Mouse (Mus musculus): ENCODE results near the gene Per1. TPM values are rescaled to one million over a fixed set of nuclear protein-coding genes. Genes with fewer than 3 reads are reported as not detected.

The Per1 gene
- polyA plus RNA-seq, 1 experiment: 16.3 TPM

DNA sequence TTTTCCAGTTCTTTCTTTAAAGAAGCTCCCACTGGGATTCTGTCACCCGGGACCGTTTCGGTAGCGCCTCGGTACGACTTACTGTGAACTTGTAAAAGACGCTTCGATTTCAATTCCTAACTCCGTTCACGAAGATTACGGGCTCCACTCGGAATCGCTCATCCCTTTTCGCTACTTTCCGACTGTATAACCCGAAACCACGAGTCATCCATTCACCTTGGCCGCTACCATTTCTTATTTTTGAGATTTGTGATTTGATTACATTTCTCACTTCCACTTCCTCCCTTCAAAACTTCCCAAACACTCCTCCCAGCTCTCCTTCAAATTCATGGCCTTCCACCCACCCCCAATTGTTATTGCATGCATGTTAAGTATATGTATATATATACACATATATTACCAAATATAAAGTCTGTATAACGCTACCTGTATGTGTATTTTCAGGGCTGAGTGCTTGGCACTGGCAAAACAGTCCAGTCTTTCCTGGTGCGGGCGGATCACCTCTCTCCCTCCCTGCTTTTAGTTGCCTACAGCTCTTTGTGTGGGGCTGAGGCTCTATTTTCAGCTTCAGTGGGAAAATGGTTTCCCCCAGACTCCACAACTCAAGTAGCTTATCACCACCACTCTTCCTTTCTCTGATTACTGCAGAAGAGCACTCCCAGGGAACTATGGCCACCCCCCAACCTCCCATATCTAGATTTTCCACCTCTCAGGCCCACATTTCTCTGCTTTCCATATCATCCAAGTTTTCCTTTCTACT lies 16.2 kb downstream of the Per1 start:
- peak; percentile 38 for DNase-seq (ENCODE audit: low read depth)
- TF ChIP-seq POLR2A (IDR thresholded peaks at IDR 0.05; ENCODE audit: borderline replicate concordance, extremely low read depth, insufficient read depth, insufficient read length, poor library complexity, severe bottlenecking) (no peak), CTCF (IDR thresholded peaks at IDR 0.05; ENCODE audit: borderline replicate concordance, extremely low read depth, insufficient read depth, insufficient read length) (no peak)

DNA sequence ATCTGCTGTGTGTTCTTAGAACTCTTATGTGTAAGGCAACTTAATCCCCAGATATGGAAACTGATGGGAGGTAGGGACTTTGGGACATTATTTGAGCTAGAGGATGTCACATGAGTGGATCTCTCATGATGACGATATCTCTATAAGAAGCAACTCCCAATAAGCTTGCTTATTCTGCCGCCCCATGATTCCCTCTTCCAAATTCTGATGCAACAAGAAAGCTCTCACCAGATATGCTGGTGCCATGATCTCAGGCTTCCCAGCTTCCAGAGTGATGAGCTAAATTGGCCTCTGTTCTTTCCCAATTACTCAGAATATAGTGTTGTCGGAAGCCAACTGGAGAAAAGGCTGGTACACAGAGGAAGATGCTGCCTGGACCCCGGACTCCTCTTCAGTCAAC lies 16.8 kb downstream of the Per1 start:
- DNase-seq (ENCODE audit: low read depth): peak; percentile 8
- TF ChIP-seq POLR2A (IDR thresholded peaks at IDR 0.05; ENCODE audit: borderline replicate concordance, extremely low read depth, insufficient read depth, insufficient read length, poor library complexity, severe bottlenecking): no peak
- no peak for TF ChIP-seq CTCF (IDR thresholded peaks at IDR 0.05; ENCODE audit: borderline replicate concordance, extremely low read depth, insufficient read depth, insufficient read length)

DNA sequence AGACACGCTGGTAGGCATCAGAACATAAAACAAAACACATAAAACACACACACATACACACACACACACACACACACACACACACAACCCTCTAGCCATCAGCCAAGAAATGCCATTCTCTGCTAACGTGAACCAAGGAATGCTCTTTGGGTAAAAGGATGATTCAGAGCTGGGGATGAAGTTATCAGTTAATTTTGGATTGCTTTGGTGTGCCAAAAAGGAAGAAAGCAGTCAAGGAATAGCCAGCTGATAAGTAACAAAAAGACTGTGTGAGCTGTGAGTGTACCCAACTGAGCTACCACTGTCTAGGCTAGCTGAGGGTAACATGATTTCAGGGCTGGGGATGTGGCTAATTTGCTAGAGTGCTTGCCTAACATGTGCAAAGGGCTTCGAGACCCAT lies 19.0 kb downstream of the Per1 start:
- DNase-seq (ENCODE audit: low read depth): no peak
- TF ChIP-seq POLR2A (IDR thresholded peaks at IDR 0.05; ENCODE audit: borderline replicate concordance, extremely low read depth, insufficient read depth, insufficient read length, poor library complexity, severe bottlenecking) (no peak), CTCF (IDR thresholded peaks at IDR 0.05; ENCODE audit: borderline replicate concordance, extremely low read depth, insufficient read depth, insufficient read length) (no peak)

DNA sequence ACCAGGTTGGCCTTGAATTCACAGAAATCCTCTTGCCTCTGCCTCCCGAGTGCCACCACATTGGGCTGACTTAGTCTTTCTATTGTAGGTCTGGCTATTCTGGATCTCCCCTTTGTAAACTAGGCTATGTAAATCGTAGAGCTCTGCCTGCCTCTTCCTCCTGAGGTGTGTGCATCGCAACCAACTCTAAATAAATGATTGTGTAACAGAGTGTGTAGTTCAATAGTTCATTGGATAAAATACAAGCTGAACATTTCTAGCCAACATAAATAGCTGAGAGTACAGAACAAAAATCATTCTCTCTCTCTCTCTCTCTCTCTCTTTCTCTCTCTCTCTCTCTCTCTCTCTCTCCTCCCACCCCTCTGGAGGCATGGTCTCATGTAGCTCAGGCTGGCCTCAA lies 19.6 kb downstream of the Per1 start:
- no peak for DNase-seq (ENCODE audit: low read depth)
- no peak for TF ChIP-seq POLR2A (IDR thresholded peaks at IDR 0.05; ENCODE audit: borderline replicate concordance, extremely low read depth, insufficient read depth, insufficient read length, poor library complexity, severe bottlenecking)
- TF ChIP-seq CTCF (IDR thresholded peaks at IDR 0.05; ENCODE audit: borderline replicate concordance, extremely low read depth, insufficient read depth, insufficient read length): no peak

DNA sequence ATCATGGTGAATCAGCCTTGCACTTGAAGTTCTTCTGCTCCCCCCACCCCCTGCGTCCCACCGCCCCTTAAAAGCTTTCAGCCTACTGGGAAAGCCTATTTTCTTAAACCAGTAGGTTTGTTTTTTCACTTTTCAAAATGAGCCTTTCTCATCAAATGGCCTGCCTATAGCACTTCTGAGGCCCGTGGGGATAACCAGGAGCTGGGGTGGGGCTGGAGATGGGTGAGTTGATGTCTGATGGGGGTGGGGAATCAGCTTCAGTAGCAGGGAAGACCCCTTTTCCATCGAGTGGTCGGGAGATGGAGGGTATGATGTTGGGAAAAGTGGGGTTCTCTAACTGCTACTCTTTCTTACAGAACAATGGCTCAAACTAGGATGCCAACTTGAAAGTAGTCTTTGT lies 21.8 kb downstream of the Per1 start:
- TF ChIP-seq CTCF (IDR thresholded peaks at IDR 0.05; ENCODE audit: borderline replicate concordance, extremely low read depth, insufficient read depth, insufficient read length) (no peak), POLR2A (IDR thresholded peaks at IDR 0.05; ENCODE audit: borderline replicate concordance, extremely low read depth, insufficient read depth, insufficient read length, poor library complexity, severe bottlenecking) (no peak)
- DNase-seq (ENCODE audit: low read depth): no peak

DNA sequence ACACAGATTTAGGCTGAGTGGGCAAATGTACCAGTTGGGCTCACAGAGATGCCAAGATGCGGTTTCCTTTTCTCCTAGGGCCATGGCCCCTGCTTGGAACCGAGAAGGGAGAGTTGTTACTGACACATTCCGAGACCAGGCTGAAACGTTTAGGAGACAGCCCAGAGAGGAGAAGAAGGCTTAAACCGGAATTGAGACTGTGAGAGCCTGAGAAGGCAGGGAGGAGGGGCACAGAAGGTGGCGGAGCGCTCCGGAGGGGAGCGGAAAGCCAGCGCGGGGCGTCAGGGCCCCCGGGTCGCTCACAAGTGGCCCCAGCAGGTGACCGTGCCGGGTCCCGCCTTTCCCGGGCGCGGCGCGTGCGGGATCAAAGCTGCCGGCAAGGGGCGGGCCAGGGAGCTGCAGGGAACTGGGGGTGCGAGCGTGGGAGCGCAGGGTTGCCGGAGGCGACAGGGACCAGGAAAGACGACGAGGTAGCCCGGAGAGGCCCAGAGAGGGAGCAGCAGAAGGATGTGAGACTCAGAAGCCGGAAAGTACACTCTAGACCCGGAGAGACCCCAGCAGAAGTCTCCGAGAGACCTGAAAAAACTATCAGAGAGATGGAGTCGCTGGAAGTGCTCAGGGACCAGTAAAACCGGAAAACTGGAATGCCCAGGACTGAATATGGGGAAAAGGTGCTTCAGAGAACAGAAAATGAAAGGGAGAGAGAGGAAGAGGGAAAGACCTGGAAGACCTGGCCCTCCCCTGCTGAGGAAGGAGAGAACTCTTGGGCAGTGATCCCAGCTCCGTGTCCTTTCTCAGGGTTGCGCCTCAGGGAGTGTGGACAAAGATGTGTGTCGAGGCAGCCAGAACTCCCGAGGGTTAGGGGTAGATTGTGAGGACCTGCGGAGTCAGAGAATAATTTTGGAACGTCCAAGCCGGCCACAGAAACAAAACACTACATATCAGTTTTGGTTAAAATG lies 23.0 kb downstream of the Per1 start:
- TF ChIP-seq CTCF (IDR thresholded peaks at IDR 0.05; ENCODE audit: borderline replicate concordance, extremely low read depth, insufficient read depth, insufficient read length) (no peak), POLR2A (IDR thresholded peaks at IDR 0.05; ENCODE audit: borderline replicate concordance, extremely low read depth, insufficient read depth, insufficient read length, poor library complexity, severe bottlenecking) (no peak)
- DNase-seq (ENCODE audit: low read depth): peak; percentile 70

DNA sequence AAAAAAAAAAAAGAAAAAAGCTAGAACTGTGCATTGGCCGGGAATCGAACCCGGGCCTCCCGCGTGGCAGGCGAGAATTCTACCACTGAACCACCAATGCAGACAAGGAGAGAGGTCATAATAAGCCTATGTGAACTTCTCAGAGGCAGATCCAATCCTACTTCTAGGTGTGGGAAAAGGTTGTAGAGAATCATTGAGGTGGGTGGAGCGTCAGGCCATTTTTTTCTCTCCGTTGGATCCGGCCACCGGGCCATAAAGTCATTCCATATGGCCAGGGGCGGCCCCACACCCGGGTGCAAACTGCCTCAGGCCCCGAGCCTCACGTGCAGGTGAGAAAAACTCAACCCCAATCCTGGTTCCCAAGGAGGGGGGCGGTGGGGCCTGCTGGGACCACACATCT lies 23.7 kb downstream of the Per1 start:
- DNase-seq (ENCODE audit: low read depth): peak; percentile 91
- TF ChIP-seq CTCF (IDR thresholded peaks at IDR 0.05; ENCODE audit: borderline replicate concordance, extremely low read depth, insufficient read depth, insufficient read length) (no peak), POLR2A (IDR thresholded peaks at IDR 0.05; ENCODE audit: borderline replicate concordance, extremely low read depth, insufficient read depth, insufficient read length, poor library complexity, severe bottlenecking) (no peak)

DNA sequence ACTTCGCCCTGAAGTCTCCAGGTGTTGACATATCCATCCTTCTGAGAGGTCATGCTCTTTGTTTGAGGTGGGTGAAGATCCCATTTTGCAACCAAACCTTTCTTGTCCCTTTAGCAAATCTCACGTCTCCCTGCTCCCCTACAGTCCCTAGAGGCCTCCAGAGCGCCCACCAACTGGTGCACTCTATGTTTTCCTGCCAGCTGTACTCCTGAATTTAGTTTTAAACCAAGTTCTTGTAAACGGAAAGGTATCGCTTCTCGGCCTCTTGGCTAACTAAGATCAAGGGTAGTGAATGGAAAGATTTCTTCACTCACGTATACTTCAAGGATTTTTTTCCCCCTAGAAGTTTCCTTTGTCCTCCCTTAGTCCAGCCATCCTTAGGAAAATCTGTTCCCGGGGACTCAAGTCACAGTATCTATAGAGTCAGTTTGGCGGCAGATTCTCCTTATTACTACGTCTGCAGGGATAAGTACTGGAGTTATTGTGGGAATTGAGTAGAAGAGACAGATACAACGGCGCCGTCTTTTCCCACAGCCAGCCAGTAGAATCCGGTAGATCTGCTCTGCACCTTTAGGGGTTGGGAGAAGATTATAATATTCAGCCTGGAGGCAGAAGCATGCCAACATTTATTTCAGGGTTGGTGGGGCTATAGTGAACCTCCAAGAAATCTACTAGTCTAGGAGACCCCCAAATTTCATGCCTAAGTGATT lies 24.6 kb downstream of the Per1 start:
- peak; percentile 2 for DNase-seq (ENCODE audit: low read depth)
- TF ChIP-seq CTCF (IDR thresholded peaks at IDR 0.05; ENCODE audit: borderline replicate concordance, extremely low read depth, insufficient read depth, insufficient read length) (no peak), POLR2A (IDR thresholded peaks at IDR 0.05; ENCODE audit: borderline replicate concordance, extremely low read depth, insufficient read depth, insufficient read length, poor library complexity, severe bottlenecking) (no peak)

DNA sequence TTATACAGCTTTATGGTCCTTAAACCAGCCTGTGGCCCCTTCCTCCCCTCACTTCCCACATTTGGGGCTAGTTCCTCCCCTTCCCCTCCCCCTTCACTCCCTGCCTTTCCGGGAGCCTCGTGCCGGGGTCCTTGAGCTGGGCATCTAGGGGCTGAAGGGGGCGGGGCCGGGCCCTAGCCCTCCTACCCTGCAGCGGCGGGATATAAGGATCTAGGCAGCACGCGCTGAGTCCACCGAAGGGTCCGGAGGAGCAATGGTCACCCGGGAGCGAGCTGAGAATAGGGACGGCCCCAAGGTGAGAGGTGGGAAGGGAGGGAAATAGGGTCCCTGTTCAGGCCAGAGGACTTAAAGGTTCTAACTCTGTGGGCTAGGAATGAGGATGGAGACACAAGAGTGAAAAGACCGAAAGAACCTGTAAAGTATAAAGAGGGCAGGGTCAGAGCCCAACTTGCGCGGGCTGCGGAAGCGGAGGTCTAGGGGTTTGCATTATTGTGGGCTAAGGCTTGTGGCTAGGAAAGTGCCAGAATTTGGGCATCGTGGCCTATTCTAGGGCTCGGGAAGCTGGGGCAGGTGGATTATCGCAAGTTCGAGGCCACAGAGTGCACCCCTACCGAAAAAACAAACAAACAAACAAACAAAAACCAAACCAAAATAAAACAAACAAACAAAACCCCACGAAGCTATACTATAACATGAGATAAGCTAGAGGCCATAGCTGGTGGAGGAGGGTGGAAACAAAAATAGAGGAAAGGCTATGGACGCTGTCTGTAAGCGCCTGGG lies 25.4 kb downstream of the Per1 start, which contains the start of gene Hes7:
Hes7 (plus strand) TSS at position 184 of the 780 bp plus-strand sequence.
- DNase-seq (ENCODE audit: low read depth): peak; percentile 30

DNA sequence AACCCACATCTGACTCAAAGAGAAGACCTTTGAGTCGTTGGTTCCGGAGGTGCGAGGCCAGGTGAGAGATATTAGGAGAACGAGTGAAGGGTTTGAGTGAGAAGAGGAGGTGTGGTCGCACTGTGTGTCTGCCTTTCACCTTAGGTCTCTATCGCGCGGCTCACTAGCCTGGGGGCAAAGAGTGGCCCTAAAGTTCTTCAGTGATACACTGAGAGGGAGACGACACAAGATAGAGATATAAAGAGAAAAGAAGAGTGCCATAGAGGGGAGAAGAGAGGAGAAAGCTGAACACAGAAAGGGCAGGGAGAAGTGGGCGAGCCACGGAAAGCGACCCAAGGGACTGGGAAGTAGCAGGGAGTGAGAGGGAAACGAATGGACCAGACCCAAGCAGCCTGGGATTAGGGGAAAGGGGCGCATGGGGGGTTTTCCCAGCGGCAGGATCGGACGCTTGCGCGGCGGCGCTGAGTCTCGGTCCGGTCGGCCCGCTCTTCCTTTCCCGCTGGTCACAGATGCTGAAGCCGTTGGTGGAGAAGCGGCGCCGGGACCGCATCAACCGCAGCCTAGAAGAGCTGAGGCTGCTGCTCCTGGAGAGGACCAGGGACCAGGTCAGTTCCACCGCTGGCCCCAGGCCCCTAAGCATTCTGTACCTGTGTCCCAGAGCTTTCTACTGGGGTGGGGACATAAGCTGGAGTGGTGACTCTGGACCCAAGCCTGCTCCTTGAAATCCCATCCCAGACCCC lies 26.2 kb downstream of the Per1 start:
- DNase-seq (ENCODE audit: low read depth): peak; percentile 40
- TF ChIP-seq POLR2A (IDR thresholded peaks at IDR 0.05; ENCODE audit: borderline replicate concordance, extremely low read depth, insufficient read depth, insufficient read length, poor library complexity, severe bottlenecking): no peak
- no peak for TF ChIP-seq CTCF (IDR thresholded peaks at IDR 0.05; ENCODE audit: borderline replicate concordance, extremely low read depth, insufficient read depth, insufficient read length)

More for the DNA sequence above, 25.4 kb downstream of the Per1 start, which contains the start of gene Hes7:
- TF ChIP-seq POLR2A (IDR thresholded peaks at IDR 0.05; ENCODE audit: borderline replicate concordance, extremely low read depth, insufficient read depth, insufficient read length, poor library complexity, severe bottlenecking): no peak
- no peak for TF ChIP-seq CTCF (IDR thresholded peaks at IDR 0.05; ENCODE audit: borderline replicate concordance, extremely low read depth, insufficient read depth, insufficient read length)

Measured in brain, embryonic 14.5 days (tissue).